Mouse (Mus musculus) hindbrain, embryonic 15.5 days (tissue): ENCODE results near the gene Jam3. TPM values are rescaled to one million over a fixed set of nuclear protein-coding genes. Genes with fewer than 3 reads are reported as not detected.
A peak's percentile ranks its signal among the peaks of the same experiment; 100 is the strongest.
"Not testable (repeated sequence)": the region's sequence is repeated elsewhere in the genome, so short reads cannot be mapped to it uniquely, and the experiment has no call there.

Experiments used
- ATAC-seq: fragments of 200-750 bp; cut with Nextera tagmentation; 2 replicates; pipeline ENCODE4 v1.8.0; 2017; ENCODE audit warnings: low read depth, moderate number of reproducible peaks, moderate TSS enrichment; ENCODE audit not compliant: low FRiP score
- H3K27ac ChIP-seq: fragments of 300-500 bp; sonication (generic); replicated peaks from 2 replicates; pipeline ENCODE4 v1.5.1; 2015; ENCODE audit warnings: mild to moderate bottlenecking, inconsistent platforms
- H3K27me3 ChIP-seq: fragments of 300-500 bp; sonication (generic); 2 replicates; pipeline ENCODE4 v1.6.1; 2015; ENCODE audit warnings: control low read depth, inconsistent platforms
- H3K36me3 ChIP-seq: fragments of 300-500 bp; sonication (generic); 2 replicates; pipeline ENCODE4 v1.6.1; 2015; ENCODE audit warnings: control low read depth, inconsistent platforms
- H3K4me1 ChIP-seq: fragments of 300-500 bp; sonication (generic); replicated peaks from 2 replicates; pipeline ENCODE4 v1.6.1; 2015; ENCODE audit warnings: control low read depth, inconsistent platforms
- H3K4me2 ChIP-seq: fragments of 300-500 bp; sonication (generic); 2 replicates; pipeline ENCODE4 v1.6.1; 2015; ENCODE audit warnings: moderate library complexity, mild to moderate bottlenecking, inconsistent platforms
- H3K4me3 ChIP-seq: fragments of 300-500 bp; sonication (generic); 2 replicates; pipeline ENCODE4 v1.5.1; 2015; ENCODE audit warnings: mild to moderate bottlenecking, inconsistent platforms
- H3K9ac ChIP-seq: fragments of 300-500 bp; sonication (generic); 2 replicates; pipeline ENCODE4 v1.6.1; 2015; ENCODE audit warnings: inconsistent platforms
- H3K9me3 ChIP-seq: fragments of 300-500 bp; sonication (generic); 2 replicates; pipeline ENCODE4 v1.6.1; 2016; ENCODE audit warnings: control low read depth, inconsistent platforms
- WGBS: fragments of 180-500 bp; shearing (Covaris S2); methylation state at CpG from one replicate; pipeline ENCODE4 v1.1.7; 2015; 5-methylcytosine and 5-hydroxymethylcytosine counted together
- polyA plus RNA-seq: library from polyadenylated mRNA; unstranded; fragments of >200 nt; fragmentation: Nextera tagmentation; extraction: Ambion mirVana; gene quantifications from 2 replicates; pipeline ENCODE4 v1.2.1, GENCODE M21; 2015

Jam3 gene
- polyA plus RNA-seq, 1 experiment from 2014 or later = 46.7 TPM

GRCm38 (mm10) chr9:27164957-27165356 is 9.7 kb upstream of the Jam3 start:
- no peak for ATAC-seq
- no peaks in the 10 kb centered on the region for H3K4me1 ChIP-seq
- H3K27me3 ChIP-seq = no peaks in the 10 kb centered on the region
- no peak overlapping the region for H3K4me2 ChIP-seq
- no peak overlapping the region for H3K27ac ChIP-seq
- H3K9me3 ChIP-seq = no peaks in the 10 kb centered on the region
- H3K9ac ChIP-seq = no peak overlapping the region
- WGBS = 12% methylated on average over 2 of the region's 2 CpGs
- no peak overlapping the region for H3K4me3 ChIP-seq
- H3K36me3 ChIP-seq = no peaks in the 10 kb centered on the region

- not testable (repeated sequence) for H3K9ac ChIP-seq, H3K4me2 ChIP-seq, H3K4me1 ChIP-seq, H3K27ac ChIP-seq, H3K4me3 ChIP-seq, H3K36me3 ChIP-seq, ATAC-seq, H3K9me3 ChIP-seq, H3K27me3 ChIP-seq
- 72% methylated on average over 5 of the region's 5 CpGs for WGBS
Observed at GRCm38 (mm10) chr9:27163661-27164060, 8.4 kb upstream of the Jam3 start.

DNA sequence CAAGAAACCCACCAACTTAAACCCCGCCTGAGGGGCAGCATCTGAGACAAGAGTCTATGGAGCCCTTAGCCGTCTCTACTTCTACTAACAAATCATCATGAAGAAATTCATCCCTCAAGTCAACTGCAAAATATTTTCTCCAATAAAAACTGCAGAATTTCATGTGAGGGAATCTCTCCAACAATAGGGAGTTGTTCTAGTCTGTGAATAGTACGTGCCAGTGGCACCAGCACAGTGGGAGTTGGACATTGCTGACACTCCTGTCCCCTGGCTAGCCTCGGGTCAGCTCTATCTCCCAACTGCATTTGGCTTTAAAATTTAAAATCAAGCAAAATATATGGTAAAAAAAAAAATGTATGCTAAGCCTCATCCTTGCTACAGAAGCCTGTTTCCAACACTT is 1.4 kb downstream of the Jam3 start:
- no peaks in the 10 kb centered on the region for H3K36me3 ChIP-seq
- ATAC-seq = no peak
- peak overlapping the region; percentile 90 for H3K4me2 ChIP-seq
- H3K27ac ChIP-seq = no peak overlapping the region
- 0 out of 2 replicates have a peak overlapping the region, but pooled peaks have one; percentile 91 for H3K9ac ChIP-seq
- no peaks in the 10 kb centered on the region for H3K27me3 ChIP-seq
- no peaks in the 10 kb centered on the region for H3K9me3 ChIP-seq
- H3K4me3 ChIP-seq = peak overlapping the region; percentile 85
- WGBS = 37% methylated on average over 4 of the region's 4 CpGs
- H3K4me1 ChIP-seq = peaks cover 46% of the 10 kb centered on the region

- Histone ChIP-seq H3K36me3 (no peaks in the 10 kb centered on the region), H3K9me3 (no peaks in the 10 kb centered on the region), H3K4me2 (peak overlapping the region; percentile 49; the same call in 1 of the 2 replicates), H3K4me1 (peaks cover 51% of the 10 kb centered on the region), H3K9ac (no peak overlapping the region), H3K27me3 (no peaks in the 10 kb centered on the region), H3K27ac (0 out of 2 replicates have a peak overlapping the region, but pooled peaks have one; percentile 3), H3K4me3 (no peak overlapping the region)
- no peak for ATAC-seq
- 35% methylated on average over 9 of the region's 9 CpGs for WGBS
Observed at GRCm38 (mm10) chr9:27149836-27150235, 5.4 kb downstream of the Jam3 start.

DNA sequence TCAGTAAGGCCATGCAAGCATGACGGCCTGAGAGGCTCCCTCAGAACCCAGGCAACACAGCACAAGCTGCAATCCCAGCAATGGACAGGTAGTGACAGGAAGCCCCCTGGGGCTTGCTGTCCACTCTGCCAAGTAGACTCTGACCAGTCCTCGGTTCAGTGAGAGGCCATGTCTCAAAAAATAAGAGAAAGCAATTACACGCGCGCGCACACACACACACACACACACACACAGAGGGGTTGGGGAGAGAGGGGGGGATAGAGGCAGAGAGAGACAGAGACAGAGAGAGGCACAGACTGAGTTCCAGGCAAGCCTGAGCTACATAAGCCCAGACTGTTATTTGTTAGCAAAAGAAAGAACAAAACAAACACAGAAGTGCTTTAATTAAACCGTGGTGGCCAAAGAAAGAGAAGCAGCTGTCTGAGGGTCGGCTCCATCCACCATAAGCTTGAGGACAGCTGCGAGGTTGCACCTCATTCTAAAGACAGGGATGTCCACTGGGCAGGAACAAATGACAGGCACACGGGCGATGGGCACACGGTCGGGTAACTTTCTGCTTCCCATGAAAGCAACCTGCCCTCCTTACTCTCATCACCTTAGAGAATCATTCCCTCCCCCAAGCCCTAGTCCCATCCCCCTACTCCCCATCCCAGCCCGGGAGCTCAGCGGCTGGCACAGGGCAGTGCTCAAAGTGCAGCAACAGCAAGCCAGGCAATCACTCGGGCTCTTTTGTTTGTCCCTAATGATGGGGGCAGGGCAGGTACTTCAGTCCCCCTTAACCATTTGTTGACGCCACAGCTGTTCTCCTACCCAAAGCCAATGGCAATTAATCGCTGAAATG is 6.4 kb downstream of the Jam3 start:
- Histone ChIP-seq H3K27ac (peak overlapping the region; percentile 59; the same call in 1 of the 2 replicates), H3K9ac (no peak overlapping the region), H3K36me3 (no peaks in the 10 kb centered on the region), H3K9me3 (no peaks in the 10 kb centered on the region), H3K27me3 (no peaks in the 10 kb centered on the region), H3K4me3 (peak overlapping the region; percentile 10; the same call in 1 of the 2 replicates), H3K4me2 (peak overlapping the region; percentile 49), H3K4me1 (peaks cover 42% of the 10 kb centered on the region)
- ATAC-seq = peak; percentile 77
- WGBS = 16% methylated on average over 18 of the region's 18 CpGs

DNA sequence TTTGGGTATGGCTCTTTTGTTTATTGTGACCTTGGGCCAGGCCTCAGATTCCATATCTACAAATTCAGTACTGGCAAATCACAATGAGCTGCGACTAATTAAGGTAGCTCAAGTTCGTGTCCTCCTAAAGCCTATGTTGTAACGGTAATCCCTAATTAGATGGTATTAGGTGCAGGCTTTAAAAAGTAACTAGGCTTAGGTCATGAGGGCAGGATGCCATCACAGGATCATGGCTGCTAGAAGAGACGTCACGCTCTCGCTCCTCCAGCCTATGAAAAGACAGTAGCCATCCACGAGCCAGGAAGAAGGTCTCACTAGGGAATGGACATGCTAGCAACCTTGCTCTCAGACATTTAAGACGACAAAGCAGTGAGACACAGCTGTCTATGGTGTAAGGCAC is 7.3 kb downstream of the Jam3 start:
- H3K4me1 ChIP-seq = peaks cover 35% of the 10 kb centered on the region

GRCm38 (mm10) chr9:27146826-27147225 is 8.4 kb downstream of the Jam3 start:
- Histone ChIP-seq H3K27me3 (no peaks in the 10 kb centered on the region), H3K4me2 (no peak overlapping the region), H3K4me1 (peaks cover 31% of the 10 kb centered on the region), H3K9me3 (no peaks in the 10 kb centered on the region), H3K9ac (no peak overlapping the region), H3K4me3 (no peak overlapping the region), H3K27ac (no peak overlapping the region), H3K36me3 (no peaks in the 10 kb centered on the region)
- no peak for ATAC-seq
- WGBS = 99% methylated on average over 2 of the region's 2 CpGs

More for the DNA sequence above, 7.3 kb downstream of the Jam3 start:
- WGBS = 77% methylated on average over 8 of the region's 8 CpGs
- Histone ChIP-seq H3K36me3 (no peaks in the 10 kb centered on the region), H3K9me3 (no peaks in the 10 kb centered on the region), H3K9ac (no peak overlapping the region), H3K27ac (no peak overlapping the region), H3K27me3 (no peaks in the 10 kb centered on the region), H3K4me3 (no peak overlapping the region), H3K4me2 (no peak overlapping the region)
- ATAC-seq = no peak

DNA sequence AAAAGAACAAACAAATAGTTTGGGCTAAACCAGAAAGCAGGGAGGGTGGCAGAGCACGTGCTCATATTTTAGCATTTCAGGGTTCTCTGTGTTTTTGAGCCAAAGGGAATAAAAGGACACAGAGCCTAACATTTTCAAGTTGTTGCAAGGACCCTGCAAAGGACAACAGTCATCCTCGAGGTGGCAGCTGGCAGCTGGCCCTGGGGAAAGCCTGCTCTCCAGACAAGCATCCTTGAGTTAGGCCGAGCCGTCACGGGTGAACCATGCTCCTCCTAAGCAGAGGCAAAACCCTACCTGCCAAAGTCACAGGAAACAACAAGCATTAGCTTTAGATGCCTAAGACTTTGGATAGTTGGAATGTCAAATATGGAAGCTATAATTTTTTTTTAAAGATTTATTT is 10.2 kb downstream of the Jam3 start:
- WGBS = 60% methylated on average over 5 of the region's 5 CpGs
- H3K36me3 ChIP-seq = no peaks in the 10 kb centered on the region
- no peaks in the 10 kb centered on the region for H3K27me3 ChIP-seq
- H3K4me1 ChIP-seq = peaks cover 20% of the 10 kb centered on the region
- no peak for ATAC-seq
- no peaks in the 10 kb centered on the region for H3K9me3 ChIP-seq
- H3K4me2 ChIP-seq = no peak overlapping the region
- no peak overlapping the region for H3K9ac ChIP-seq
- no peak overlapping the region for H3K27ac ChIP-seq
- no peak overlapping the region for H3K4me3 ChIP-seq

DNA sequence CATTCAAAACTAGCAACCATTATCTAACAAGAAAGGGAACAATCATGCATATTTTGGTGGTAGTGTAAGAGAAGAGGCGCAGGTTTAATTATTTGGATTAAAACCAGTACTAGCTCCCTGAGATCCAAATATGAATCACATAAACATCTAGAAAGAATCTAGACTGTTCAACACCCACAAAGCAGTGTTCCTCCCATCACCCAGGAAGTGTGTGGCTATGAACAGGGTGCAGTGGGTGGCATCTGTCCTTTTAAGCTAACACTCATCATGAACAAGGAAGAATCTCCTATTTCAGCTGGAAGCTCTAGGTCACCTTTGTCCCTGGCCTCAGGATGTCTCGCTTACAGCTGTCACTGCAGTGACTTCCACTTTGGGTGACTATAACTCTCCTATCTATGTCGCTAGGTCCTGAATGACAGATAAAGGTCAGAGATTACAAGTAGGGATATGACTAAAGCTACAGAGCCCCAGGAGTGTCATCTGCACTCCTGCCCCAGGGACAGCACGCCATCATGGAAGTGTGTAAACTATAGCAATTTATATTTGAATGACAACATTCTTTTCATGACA is 10.9 kb downstream of the Jam3 start:
- Histone ChIP-seq H3K9ac (no peak overlapping the region), H3K9me3 (no peaks in the 10 kb centered on the region), H3K36me3 (no peaks in the 10 kb centered on the region), H3K4me2 (no peak overlapping the region), H3K4me1 (peaks cover 14% of the 10 kb centered on the region), H3K27me3 (no peaks in the 10 kb centered on the region), H3K4me3 (no peak overlapping the region), H3K27ac (no peak overlapping the region)
- ATAC-seq = no peak
- 88% methylated on average over 4 of the region's 4 CpGs for WGBS

DNA sequence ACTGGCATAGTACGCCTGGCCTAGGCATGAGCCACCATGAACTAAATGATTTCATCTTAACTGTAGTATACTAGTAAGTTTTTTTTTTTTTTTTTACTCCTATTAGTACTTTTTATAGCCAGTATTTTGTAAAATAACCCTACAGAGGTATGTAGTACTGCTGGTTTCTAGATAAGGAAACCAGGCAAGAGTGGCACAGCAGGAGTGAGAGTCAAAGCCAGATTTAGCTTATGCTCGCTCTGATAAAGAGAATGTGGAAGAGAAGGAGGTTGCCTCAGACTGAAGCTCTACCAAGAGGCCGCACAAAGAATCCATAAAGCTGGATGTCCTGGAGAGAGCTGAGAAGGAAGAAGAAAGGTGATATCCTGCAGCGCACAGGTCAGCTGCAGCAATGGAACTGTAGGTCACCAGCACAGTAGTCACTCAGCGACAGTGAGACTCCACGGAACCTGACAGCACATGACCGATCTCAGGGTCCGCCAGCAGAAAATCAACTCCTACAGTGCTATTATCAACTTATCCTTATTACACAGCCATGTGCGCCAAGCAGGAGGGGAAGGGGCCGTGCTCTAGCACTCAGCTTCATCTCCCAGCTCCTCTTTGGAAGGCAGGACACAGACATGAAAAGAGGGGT is 14.7 kb downstream of the Jam3 start:
- Histone ChIP-seq H3K36me3 (no peaks in the 10 kb centered on the region), H3K4me1 (no peaks in the 10 kb centered on the region), H3K27ac (no peak overlapping the region), H3K9me3 (no peaks in the 10 kb centered on the region), H3K4me3 (no peak overlapping the region), H3K9ac (no peak overlapping the region), H3K4me2 (no peak overlapping the region), H3K27me3 (no peaks in the 10 kb centered on the region)
- ATAC-seq = no peak
- WGBS = 88% methylated on average over 10 of the region's 10 CpGs

DNA sequence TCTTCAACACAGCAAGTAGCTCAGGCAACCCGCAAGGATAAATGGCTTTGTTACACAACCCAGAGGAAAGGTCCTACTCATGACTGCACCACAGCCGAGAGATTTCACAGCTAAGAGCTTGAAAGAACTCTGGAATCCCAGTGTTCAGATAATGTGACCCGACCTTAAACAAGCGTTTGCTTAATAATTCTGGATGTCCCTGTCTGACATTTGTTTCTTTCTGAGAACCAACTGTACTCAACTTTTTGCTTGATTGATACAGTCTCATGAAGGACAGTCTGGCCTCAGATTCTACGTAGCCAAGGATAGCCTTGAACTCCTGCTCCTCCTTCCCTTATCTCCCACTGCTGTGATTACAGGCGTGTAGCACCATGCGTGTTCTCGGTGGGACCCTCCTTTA is 18.6 kb downstream of the Jam3 start:
- Histone ChIP-seq H3K9me3 (no peaks in the 10 kb centered on the region), H3K4me2 (no peak overlapping the region), H3K4me1 (no peaks in the 10 kb centered on the region), H3K27me3 (no peaks in the 10 kb centered on the region), H3K4me3 (no peak overlapping the region), H3K9ac (no peak overlapping the region), H3K36me3 (no peaks in the 10 kb centered on the region), H3K27ac (no peak overlapping the region)
- ATAC-seq = no peak
- WGBS = 86% methylated on average over 8 of the region's 8 CpGs

- no peak overlapping the region for H3K4me2 ChIP-seq
- no peak overlapping the region for H3K9ac ChIP-seq
- WGBS = 96% methylated on average over 7 of the region's 7 CpGs
- no peaks in the 10 kb centered on the region for H3K36me3 ChIP-seq
- H3K4me1 ChIP-seq = no peaks in the 10 kb centered on the region
- no peak overlapping the region for H3K4me3 ChIP-seq
- no peak overlapping the region for H3K27ac ChIP-seq
- no peaks in the 10 kb centered on the region for H3K9me3 ChIP-seq
- no peaks in the 10 kb centered on the region for H3K27me3 ChIP-seq
- ATAC-seq = no peak
Observed at GRCm38 (mm10) chr9:27135372-27135771, 19.8 kb downstream of the Jam3 start.
